Mouse (Mus musculus) myocyte (in vitro differentiated cells): ENCODE measurements around the gene Triobp. TPM values are rescaled to one million over a fixed set of nuclear protein-coding genes. Genes with fewer than 3 reads are reported as not detected.
A peak's percentile ranks its signal among the peaks of the same experiment; 100 is the strongest.

Experiments used
- H3K27me3 ChIP-seq: one replicate; pipeline ENCODE4 v1.6.1; 2011; ENCODE audit not compliant: control insufficient read depth, insufficient read depth, insufficient read length
- H3K36me3 ChIP-seq: one replicate; pipeline ENCODE4 v1.6.1; 2011; ENCODE audit not compliant: control insufficient read depth, insufficient read depth
- H3K4me2 ChIP-seq: one replicate; pipeline ENCODE4 v1.6.1; 2011; ENCODE audit warnings: low read depth, control low read depth
- H3K4me3 ChIP-seq: one replicate; pipeline ENCODE4 v1.5.1; 2011; ENCODE audit warnings: mild to moderate bottlenecking, control low read depth, moderate library complexity
- H3K79me2 ChIP-seq: one replicate; pipeline ENCODE4 v1.6.1; 2011; ENCODE audit not compliant: control insufficient read depth, insufficient read depth
- H3ac ChIP-seq: one replicate; pipeline ENCODE4 v1.6.1; 2011; ENCODE audit not compliant: control insufficient read depth, insufficient read length
- CEBPB ChIP-seq: IDR thresholded peaks from 2 replicates; pipeline ENCODE4 v1.6.1; 2011; ENCODE audit warnings: mild to moderate bottlenecking, moderate library complexity; ENCODE audit not compliant: poor library complexity, insufficient read depth, severe bottlenecking
- E2F4 ChIP-seq: IDR thresholded peaks from one replicate; pipeline ENCODE4 v1.6.1; 2011; ENCODE audit warnings: mild to moderate bottlenecking, control low read depth, moderate library complexity; ENCODE audit not compliant: insufficient read depth
- MAX ChIP-seq: IDR thresholded peaks from one replicate; pipeline ENCODE4 v1.6.1; 2011; ENCODE audit warnings: low read depth, mild to moderate bottlenecking, control low read depth
- MYOD1 ChIP-seq, 3 experiments: IDR thresholded peaks; one replicate each; pipeline ENCODE4 v1.6.1; 2011; ENCODE audit warnings: control low read depth in 2 of 3, low read depth in 2 of 3, mild to moderate bottlenecking in 2 of 3, moderate library complexity in 1 of 3; ENCODE audit not compliant: insufficient read length in 2 of 3, control insufficient read depth in 1 of 3
- MYOG ChIP-seq, 3 experiments: IDR thresholded peaks; one replicate each; pipeline ENCODE4 v1.6.1; 2011; ENCODE audit warnings: control low read depth in 2 of 3, low read depth in 2 of 3, mild to moderate bottlenecking in 2 of 3; ENCODE audit not compliant: insufficient read length in 2 of 3, control insufficient read depth in 1 of 3, insufficient read depth in 1 of 3
- POLR2A ChIP-seq: IDR thresholded peaks from one replicate; pipeline ENCODE4 v1.6.1; 2011; ENCODE audit warnings: low read depth, mild to moderate bottlenecking, control low read depth, moderate library complexity; ENCODE audit not compliant: insufficient read length
- POLR2AphosphoS2 ChIP-seq: IDR thresholded peaks from one replicate; pipeline ENCODE4 v1.6.1; 2011; ENCODE audit warnings: low read depth, control low read depth; ENCODE audit not compliant: insufficient read length
- SRF ChIP-seq: IDR thresholded peaks from one replicate; pipeline ENCODE4 v1.6.1; 2011; ENCODE audit warnings: low read depth; ENCODE audit not compliant: control insufficient read depth, insufficient read length
- TCF12 ChIP-seq: IDR thresholded peaks from one replicate; pipeline ENCODE4 v1.6.1; 2011; ENCODE audit warnings: mild to moderate bottlenecking, control low read depth; ENCODE audit not compliant: poor library complexity, insufficient read depth, severe bottlenecking
- TCF3 ChIP-seq: IDR thresholded peaks from one replicate; pipeline ENCODE4 v1.6.1; 2011; ENCODE audit warnings: low read depth, control low read depth; ENCODE audit not compliant: insufficient read length
- USF1 ChIP-seq: IDR thresholded peaks from one replicate; pipeline ENCODE4 v1.6.1; 2011; ENCODE audit warnings: low read depth, mild to moderate bottlenecking, control low read depth, moderate library complexity
- polyA plus RNA-seq: library from polyadenylated mRNA; unstranded; fragments of >200 nt; fragmentation: generic; extraction: Trizol; gene quantifications from one replicate; pipeline ENCODE4 v1.2.1, GENCODE M21; 2012; ENCODE audit warnings: missing spikeins

Triobp gene
- polyA plus RNA-seq, 1 experiment, result 19.9 TPM

DNA sequence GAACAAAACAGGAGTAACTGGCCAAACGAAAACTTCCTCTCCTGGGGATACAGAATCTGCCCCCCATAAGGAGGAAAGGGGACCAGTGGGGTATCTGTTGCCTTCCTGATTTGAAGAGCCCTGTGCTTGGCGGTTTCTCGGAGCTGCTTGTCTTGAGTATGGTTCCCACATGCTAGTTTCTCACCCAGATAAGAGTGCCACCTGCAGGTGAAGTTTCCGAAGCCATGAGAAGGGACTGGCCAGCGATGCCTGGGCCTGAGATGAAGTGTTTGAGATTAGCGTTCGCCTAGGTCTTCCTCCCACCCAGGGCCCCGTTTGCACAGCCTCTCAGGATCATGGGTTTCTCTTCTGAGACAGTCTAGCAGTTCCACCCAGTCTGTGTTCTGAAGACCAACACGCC lies 35.5 kb upstream of the Triobp start:
- H3K36me3 ChIP-seq, result no peaks in the 10 kb centered on the region
- no peak overlapping the region for H3K4me3 ChIP-seq
- H3K27me3 ChIP-seq, result no peaks in the 10 kb centered on the region
- no peak overlapping the region for H3ac ChIP-seq
- TF ChIP-seq MYOG (IDR thresholded peaks at IDR 0.05; ENCODE audit: control insufficient read depth in 1 of 3, insufficient read depth in 1 of 3, insufficient read length in 2 of 3, low read depth in 2 of 3) (no peak), TCF3 (no peak)
- H3K79me2 ChIP-seq, result peaks cover 14% of the 10 kb centered on the region
- H3K4me2 ChIP-seq, result no peak overlapping the region

DNA sequence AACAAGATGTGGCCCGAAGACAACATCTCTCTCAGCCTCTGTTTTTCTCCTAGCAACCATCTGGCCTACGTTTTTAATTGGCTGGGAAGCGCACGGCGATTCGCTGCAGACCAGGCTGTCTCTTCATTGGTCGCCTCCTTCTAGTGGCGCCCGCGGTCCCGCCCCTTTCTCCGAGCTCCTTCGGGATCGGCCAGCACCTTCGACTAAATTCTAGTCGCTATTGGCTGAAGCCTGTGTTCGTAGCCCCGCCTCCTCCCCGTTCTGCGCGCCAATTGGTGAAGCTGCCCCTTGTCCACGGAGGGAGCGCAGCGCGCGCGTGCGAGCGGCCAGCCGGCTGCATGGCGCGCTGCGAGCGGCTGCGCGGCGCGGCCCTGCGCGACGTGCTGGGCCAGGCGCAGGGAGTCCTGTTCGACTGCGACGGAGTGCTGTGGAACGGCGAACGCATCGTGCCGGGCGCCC lies 33.9 kb upstream of the Triobp start, which contains the start of gene Pdxp:
TSS of gene Pdxp (plus strand) at position 288 of the 459 bp plus-strand sequence.
- no peaks in the 10 kb centered on the region for H3K27me3 ChIP-seq
- TF ChIP-seq E2F4 (peak; percentile 74), CEBPB (no peak), MYOG (IDR thresholded peaks at IDR 0.05; ENCODE audit: control insufficient read depth in 1 of 3, insufficient read depth in 1 of 3, insufficient read length in 2 of 3, low read depth in 2 of 3) (peak in 2 of 3 experiments; percentile 21 to 63), TCF12 (no peak), MYOD1 (IDR thresholded peaks at IDR 0.05; ENCODE audit: control insufficient read depth in 1 of 3, insufficient read length in 2 of 3, low read depth in 2 of 3) (peak in 1 of 3 experiments; percentile 53), POLR2AphosphoS2 (peak; percentile 98), TCF3 (no peak), MAX (peak; percentile 41), POLR2A (peak; percentile 99), USF1 (no peak)
- peak within 1 kb of the TSS; percentile 89 for H3K4me2 ChIP-seq
- peak within 1 kb of the TSS; percentile 22 for H3K4me3 ChIP-seq
- peaks cover 14% of the 10 kb centered on the region for H3K79me2 ChIP-seq
- H3K36me3 ChIP-seq, result no peaks in the 10 kb centered on the region
- peak within 1 kb of the TSS; percentile 43 for H3ac ChIP-seq

GRCm38 (mm10) chr15:78914091-78914822 lies 33.3 kb upstream of the Triobp start:
- H3K27me3 ChIP-seq, result no peaks in the 10 kb centered on the region
- peak in 2 of 3 experiments; percentile 1 to 2 for TF ChIP-seq MYOD1 (IDR thresholded peaks at IDR 0.05; ENCODE audit: control insufficient read depth in 1 of 3, insufficient read length in 2 of 3, low read depth in 2 of 3)
- TF ChIP-seq POLR2AphosphoS2, result no peak
- peak in 1 of 3 experiments; percentile 1 for TF ChIP-seq MYOG (IDR thresholded peaks at IDR 0.05; ENCODE audit: control insufficient read depth in 1 of 3, insufficient read depth in 1 of 3, insufficient read length in 2 of 3, low read depth in 2 of 3)
- TF ChIP-seq TCF3, result peak; percentile 3
- TF ChIP-seq MAX, result no peak
- peak overlapping the region; percentile 22 for H3K4me3 ChIP-seq
- H3K4me2 ChIP-seq, result peak overlapping the region; percentile 89
- no peaks in the 10 kb centered on the region for H3K36me3 ChIP-seq
- H3ac ChIP-seq, result peak overlapping the region; percentile 43
- H3K79me2 ChIP-seq, result peaks cover 14% of the 10 kb centered on the region

DNA sequence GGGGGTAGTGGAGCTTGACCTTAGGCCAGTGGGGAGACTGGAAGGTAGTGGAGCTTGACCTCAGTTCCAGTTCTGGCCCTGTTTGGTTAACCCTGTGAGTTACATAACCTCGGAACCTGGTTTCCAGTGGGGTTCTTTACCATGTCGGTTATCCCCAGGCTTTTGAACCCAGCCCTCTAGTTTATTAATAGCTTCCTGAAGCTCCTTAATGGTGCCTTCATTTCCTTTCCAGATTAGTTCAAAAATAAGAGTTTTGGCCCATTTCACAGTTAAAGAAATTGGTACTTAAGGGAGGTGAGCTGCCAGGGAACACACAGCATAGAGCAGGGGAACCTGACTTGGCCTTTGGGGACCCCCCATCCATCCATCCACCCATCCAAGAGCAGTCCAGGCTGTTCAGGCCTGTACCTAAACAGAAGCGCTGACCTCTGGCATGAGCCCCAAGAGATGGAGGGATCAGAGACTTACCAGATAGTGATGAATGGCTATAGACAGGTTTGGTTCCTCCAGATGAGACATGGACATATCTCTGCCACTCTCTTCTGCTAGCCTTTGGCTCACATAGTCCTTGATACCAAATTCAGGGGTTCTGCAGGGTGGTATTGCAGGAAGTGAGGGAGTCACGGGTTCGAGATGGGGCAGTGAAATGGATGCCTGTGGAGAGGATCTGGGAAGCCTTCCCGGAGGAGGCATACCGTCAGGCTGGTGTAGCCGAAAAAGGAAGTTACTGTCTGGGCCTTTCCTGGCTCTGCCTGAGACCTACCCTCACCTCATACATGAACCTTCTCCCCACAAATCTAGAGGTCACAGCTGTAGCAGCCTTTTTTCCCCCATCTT lies 32.5 kb upstream of the Triobp start:
- H3K4me2 ChIP-seq, result peak overlapping the region; percentile 89
- H3ac ChIP-seq, result peak overlapping the region; percentile 43
- H3K4me3 ChIP-seq, result peak overlapping the region; percentile 22
- no peaks in the 10 kb centered on the region for H3K27me3 ChIP-seq
- H3K79me2 ChIP-seq, result peaks cover 14% of the 10 kb centered on the region
- no peaks in the 10 kb centered on the region for H3K36me3 ChIP-seq
- no peak for TF ChIP-seq USF1
- no peak for TF ChIP-seq MYOG (IDR thresholded peaks at IDR 0.05; ENCODE audit: control insufficient read depth in 1 of 3, insufficient read depth in 1 of 3, insufficient read length in 2 of 3, low read depth in 2 of 3)
- TF ChIP-seq SRF, result no peak
- TF ChIP-seq TCF3, result no peak
- TF ChIP-seq TCF12, result no peak
- TF ChIP-seq MYOD1 (IDR thresholded peaks at IDR 0.05; ENCODE audit: control insufficient read depth in 1 of 3, insufficient read length in 2 of 3, low read depth in 2 of 3), result no peak
- no peak for TF ChIP-seq CEBPB
- no peak for TF ChIP-seq MAX
- no peak for TF ChIP-seq POLR2A

GRCm38 (mm10) chr15:78915660-78916017 lies 31.9 kb upstream of the Triobp start:
- no peak overlapping the region for H3ac ChIP-seq
- peak overlapping the region; percentile 22 for H3K4me3 ChIP-seq

More at GRCm38 (mm10) chr15:78915660-78916017, 31.9 kb upstream of the Triobp start:
- peak; percentile 14 for TF ChIP-seq POLR2AphosphoS2
- TF ChIP-seq TCF3, result no peak
- no peaks in the 10 kb centered on the region for H3K27me3 ChIP-seq
- peaks cover 14% of the 10 kb centered on the region for H3K79me2 ChIP-seq
- H3K36me3 ChIP-seq, result no peaks in the 10 kb centered on the region
- peak overlapping the region; percentile 89 for H3K4me2 ChIP-seq
